Mouse (Mus musculus): ENCODE results near the gene Tdrd7. TPM values are rescaled to one million over a fixed set of nuclear protein-coding genes. Genes with fewer than 3 reads are reported as not detected.

The Tdrd7 gene
- polyA plus RNA-seq, 1 experiment from 2014 or later: 15.4 TPM

DNA sequence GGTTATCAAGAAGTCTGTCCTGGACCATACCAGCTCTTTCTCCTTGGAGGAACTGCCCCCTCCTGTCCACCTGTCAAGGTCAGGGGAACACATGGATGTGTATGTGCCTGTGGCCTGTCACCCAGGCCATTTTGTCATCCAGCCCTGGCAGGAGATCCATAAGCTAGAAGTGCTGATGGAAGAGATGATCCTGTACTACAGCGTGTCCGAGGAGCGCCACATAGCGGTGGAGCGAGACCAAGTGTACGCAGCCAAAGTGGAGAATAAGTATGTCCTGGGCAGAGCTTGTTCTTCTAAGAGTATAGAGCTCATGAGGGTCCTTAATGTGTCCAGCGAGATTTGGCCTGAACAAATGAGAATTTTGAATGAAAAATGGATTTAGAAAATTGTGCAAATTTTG, 60.8 kb downstream of the Tdrd7 start:
- Histone ChIP-seq H3K9ac (replicated peaks) (no peak overlapping the region), H3K27me3 (ENCODE audit: insufficient read depth, low read length) (no peaks in the 10 kb centered on the region), H3K27ac (ENCODE audit: low read depth) (no peak overlapping the region), H3K4me2 (ENCODE audit: low read depth, low read length) (no peak overlapping the region), H3K36me3 (replicated peaks; ENCODE audit: insufficient read depth, low read length) (peaks cover 17% of the 10 kb centered on the region), H3K4me1 (ENCODE audit: insufficient read depth) (no peaks in the 10 kb centered on the region), H3K4me3 (ENCODE audit: low read depth, low read length) (no peak overlapping the region), H3K9me3 (ENCODE audit: low read length) (no peaks in the 10 kb centered on the region)
- TF ChIP-seq EP300 (IDR thresholded peaks at IDR 0.05; ENCODE audit: low read depth) (no peak), CTCF (IDR thresholded peaks at IDR 0.05; ENCODE audit: low read depth) (peak; percentile 76)
- ATAC-seq: no peak; the same call in 1 of the 2 replicates
- WGBS (ENCODE audit: insufficient replicate concordance): 46% methylated on average over 7 of the region's 7 CpGs
- peak; percentile 50 for DNase-seq

DNA sequence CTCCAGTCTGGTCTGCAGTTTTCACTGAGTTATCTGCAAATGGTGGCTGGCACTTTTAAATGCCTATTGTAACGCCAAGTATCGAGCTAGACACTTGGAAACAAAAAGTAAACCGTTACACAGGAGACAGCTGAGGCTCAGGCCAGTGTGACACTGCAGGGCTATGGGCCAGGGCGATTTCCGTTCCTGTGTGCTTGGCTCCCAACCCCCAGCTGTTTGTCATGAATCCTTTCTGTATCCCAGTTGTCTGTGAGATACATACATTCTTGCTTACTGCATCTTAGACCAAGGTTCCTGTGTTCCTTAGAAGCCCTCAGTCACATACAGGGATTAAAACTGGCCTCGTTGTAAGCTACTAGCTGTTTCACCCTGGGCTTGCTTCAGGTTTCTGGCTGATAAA, 63.1 kb downstream of the Tdrd7 start:
- 72% methylated on average over 6 of the region's 6 CpGs for WGBS (ENCODE audit: insufficient replicate concordance)
- Histone ChIP-seq H3K4me1 (ENCODE audit: insufficient read depth) (no peaks in the 10 kb centered on the region), H3K36me3 (replicated peaks; ENCODE audit: insufficient read depth, low read length) (peaks cover 13% of the 10 kb centered on the region), H3K4me2 (ENCODE audit: low read depth, low read length) (no peak overlapping the region), H3K27me3 (ENCODE audit: insufficient read depth, low read length) (no peaks in the 10 kb centered on the region), H3K9ac (replicated peaks) (no peak overlapping the region), H3K27ac (ENCODE audit: low read depth) (no peak overlapping the region), H3K9me3 (ENCODE audit: low read length) (no peaks in the 10 kb centered on the region), H3K4me3 (ENCODE audit: low read depth, low read length) (no peak overlapping the region)
- TF ChIP-seq CTCF (IDR thresholded peaks at IDR 0.05; ENCODE audit: low read depth): no peak
- TF ChIP-seq EP300 (IDR thresholded peaks at IDR 0.05; ENCODE audit: low read depth): no peak
- no peak for ATAC-seq
- no peak for DNase-seq

- no peak overlapping the region for H3K27ac ChIP-seq (ENCODE audit: low read depth)
- WGBS (ENCODE audit: insufficient replicate concordance): 86% methylated on average over 4 of the region's 4 CpGs
- ATAC-seq: no peak
- H3K9ac ChIP-seq (replicated peaks): no peak overlapping the region
- H3K4me1 ChIP-seq (ENCODE audit: insufficient read depth): no peaks in the 10 kb centered on the region
- H3K4me2 ChIP-seq (ENCODE audit: low read depth, low read length): no peak overlapping the region
- no peaks in the 10 kb centered on the region for H3K27me3 ChIP-seq (ENCODE audit: insufficient read depth, low read length)
- no peak for DNase-seq
- TF ChIP-seq CTCF (IDR thresholded peaks at IDR 0.05; ENCODE audit: low read depth): no peak
- no peak for TF ChIP-seq EP300 (IDR thresholded peaks at IDR 0.05; ENCODE audit: low read depth)
- H3K36me3 ChIP-seq (replicated peaks; ENCODE audit: insufficient read depth, low read length): peaks cover 13% of the 10 kb centered on the region
- H3K4me3 ChIP-seq (ENCODE audit: low read depth, low read length): no peak overlapping the region
- H3K9me3 ChIP-seq (ENCODE audit: low read length): no peaks in the 10 kb centered on the region
Measured at GRCm38 (mm10) chr4:46028781-46029180, 63.6 kb downstream of the Tdrd7 start.

DNA sequence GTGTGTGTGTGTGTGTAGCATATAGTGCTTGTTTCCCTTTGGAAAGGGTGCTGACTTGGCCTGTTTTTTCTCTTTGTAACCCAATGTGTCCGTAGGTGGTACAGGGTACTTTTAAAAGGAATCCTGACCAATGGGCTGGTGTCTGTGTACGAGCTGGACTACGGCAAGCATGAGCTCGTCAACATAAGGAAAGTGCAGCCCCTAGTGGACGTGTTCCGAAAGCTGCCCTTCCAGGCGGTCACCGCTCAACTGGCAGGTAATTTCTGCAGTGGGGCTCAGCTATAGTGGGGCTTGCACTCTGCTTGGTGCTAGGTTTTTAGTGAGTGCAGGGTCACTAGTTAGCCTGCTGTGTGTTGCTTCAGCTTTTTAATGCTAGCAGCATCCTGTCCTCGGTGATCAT, 64.4 kb downstream of the Tdrd7 start:
- peaks cover 11% of the 10 kb centered on the region for H3K36me3 ChIP-seq (replicated peaks; ENCODE audit: insufficient read depth, low read length)
- TF ChIP-seq CTCF (IDR thresholded peaks at IDR 0.05; ENCODE audit: low read depth): peak; percentile 54
- no peak for TF ChIP-seq EP300 (IDR thresholded peaks at IDR 0.05; ENCODE audit: low read depth)
- no peak overlapping the region for H3K9ac ChIP-seq (replicated peaks)
- ATAC-seq (no peak), DNase-seq (no peak)
- H3K4me3 ChIP-seq (ENCODE audit: low read depth, low read length): no peak overlapping the region
- H3K27ac ChIP-seq (ENCODE audit: low read depth): no peak overlapping the region
- H3K4me2 ChIP-seq (ENCODE audit: low read depth, low read length): no peak overlapping the region
- no peaks in the 10 kb centered on the region for H3K27me3 ChIP-seq (ENCODE audit: insufficient read depth, low read length)
- H3K9me3 ChIP-seq (ENCODE audit: low read length): no peaks in the 10 kb centered on the region
- no peaks in the 10 kb centered on the region for H3K4me1 ChIP-seq (ENCODE audit: insufficient read depth)
- 70% methylated on average over 9 of the region's 9 CpGs for WGBS (ENCODE audit: insufficient replicate concordance)

GRCm38 (mm10) chr4:46032448-46032847, 67.3 kb downstream of the Tdrd7 start:
- no peaks in the 10 kb centered on the region for H3K9me3 ChIP-seq (ENCODE audit: low read length)
- no peaks in the 10 kb centered on the region for H3K4me1 ChIP-seq (ENCODE audit: insufficient read depth)
- DNase-seq: no peak
- no peak overlapping the region for H3K9ac ChIP-seq (replicated peaks)
- H3K4me3 ChIP-seq (ENCODE audit: low read depth, low read length): no peak overlapping the region
- H3K27me3 ChIP-seq (ENCODE audit: insufficient read depth, low read length): 0 out of 2 replicates have a peak, but pooled peaks cover 4% of the 10 kb centered on the region
- 0 out of 2 replicates have a peak overlapping the region, but pooled peaks have one; percentile 18 for H3K4me2 ChIP-seq (ENCODE audit: low read depth, low read length)
- WGBS (ENCODE audit: insufficient replicate concordance): 49% methylated on average over 9 of the region's 9 CpGs
- peaks cover 4% of the 10 kb centered on the region for H3K36me3 ChIP-seq (replicated peaks; ENCODE audit: insufficient read depth, low read length)
- H3K27ac ChIP-seq (ENCODE audit: low read depth): no peak overlapping the region
- ATAC-seq: no peak
- TF ChIP-seq EP300 (IDR thresholded peaks at IDR 0.05; ENCODE audit: low read depth): no peak
- TF ChIP-seq CTCF (IDR thresholded peaks at IDR 0.05; ENCODE audit: low read depth): no peak

- H3K4me2 ChIP-seq (ENCODE audit: low read depth, low read length): no peak overlapping the region
- TF ChIP-seq CTCF (IDR thresholded peaks at IDR 0.05; ENCODE audit: low read depth) (no peak), EP300 (IDR thresholded peaks at IDR 0.05; ENCODE audit: low read depth) (no peak)
- no peak overlapping the region for H3K4me3 ChIP-seq (ENCODE audit: low read depth, low read length)
- H3K9me3 ChIP-seq (ENCODE audit: low read length): no peaks in the 10 kb centered on the region
- H3K9ac ChIP-seq (replicated peaks): no peak overlapping the region
- DNase-seq (no peak), ATAC-seq (no peak)
- 0 out of 2 replicates have a peak, but pooled peaks cover 8% of the 10 kb centered on the region for H3K27me3 ChIP-seq (ENCODE audit: insufficient read depth, low read length)
- peaks cover 4% of the 10 kb centered on the region for H3K36me3 ChIP-seq (replicated peaks; ENCODE audit: insufficient read depth, low read length)
- H3K4me1 ChIP-seq (ENCODE audit: insufficient read depth): 0 out of 2 replicates have a peak, but pooled peaks cover 2% of the 10 kb centered on the region
- 55% methylated on average over 2 of the region's 2 CpGs for WGBS (ENCODE audit: insufficient replicate concordance)
- no peak overlapping the region for H3K27ac ChIP-seq (ENCODE audit: low read depth)
Measured at GRCm38 (mm10) chr4:46033197-46033596, 68.1 kb downstream of the Tdrd7 start.

DNA sequence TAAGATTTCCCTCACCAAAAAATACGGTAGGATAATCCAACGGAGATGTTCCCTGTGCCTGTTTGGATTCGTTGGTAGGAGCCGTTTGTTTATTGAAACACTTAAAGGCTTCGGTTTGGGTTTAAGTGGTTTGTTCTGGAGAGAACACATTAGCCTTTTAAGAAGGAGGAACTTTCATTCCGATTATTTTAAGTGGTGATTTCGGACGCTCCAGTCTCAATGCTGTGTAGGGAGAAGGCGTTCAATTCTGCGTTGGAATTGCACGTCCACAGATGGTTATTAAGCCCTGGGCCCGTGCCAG, 73.4 kb downstream of the Tdrd7 start:
- H3K27ac ChIP-seq (ENCODE audit: low read depth): peak overlapping the region; percentile 77; the same call in 1 of the 2 replicates

More for the DNA sequence above, 73.4 kb downstream of the Tdrd7 start:
- ATAC-seq (no peak), DNase-seq (no peak)
- peak overlapping the region; percentile 90 for H3K9ac ChIP-seq (replicated peaks)
- H3K36me3 ChIP-seq (replicated peaks; ENCODE audit: insufficient read depth, low read length): no peaks in the 10 kb centered on the region; the same call in 1 of the 2 replicates
- peaks cover 19% of the 10 kb centered on the region for H3K4me1 ChIP-seq (ENCODE audit: insufficient read depth)
- H3K27me3 ChIP-seq (ENCODE audit: insufficient read depth, low read length): peaks cover 24% of the 10 kb centered on the region
- TF ChIP-seq CTCF (IDR thresholded peaks at IDR 0.05; ENCODE audit: low read depth) (no peak), EP300 (IDR thresholded peaks at IDR 0.05; ENCODE audit: low read depth) (no peak)
- peak overlapping the region; percentile 92 for H3K4me2 ChIP-seq (ENCODE audit: low read depth, low read length)
- no peaks in the 10 kb centered on the region for H3K9me3 ChIP-seq (ENCODE audit: low read length)
- WGBS (ENCODE audit: insufficient replicate concordance): 9% methylated on average over 12 of the region's 12 CpGs
- peak overlapping the region; percentile 87 for H3K4me3 ChIP-seq (ENCODE audit: low read depth, low read length)
